Mouse (Mus musculus) layer of hippocampus, adult 18-20 months (tissue): ENCODE data around the gene Arx. TPM values are rescaled to one million over a fixed set of nuclear protein-coding genes. Genes with fewer than 3 reads are reported as not detected.

ENCODE experiments used
- DNase-seq, 2 experiments: peaks; one replicate each; pipeline ENCODE4 v3.0.0; 2022; ENCODE audit warnings: low spot score in 2 of 2
- total RNA-seq, 2 experiments: library from RNA; stranded (reverse); gene quantifications; 2 replicates each; pipeline ENCODE4 v1.2.3; 2021

Gene Arx
- total RNA-seq, 2 experiments from 2014 or later: 19.0 to 22.8 TPM

- DNase-seq: no peak
Observed at GRCm38 (mm10) chrX:93321336-93321735, 35.1 kb downstream of the Arx start.
